8 mouse cellular contexts compared by ENCODE assay signal in genomic region chr10:42957881-42958651, GRCm38 (mm10).
DNase-seq lines count a peak whose midpoint lies in the region; ATAC-seq and TF ChIP-seq lines count a peak whose summit lies in the region.

No protein-coding gene starts in this region.

- 10% methylated on average over 21 of the region's 21 CpGs for WGBS in forebrain, embryonic 10.5 days
- WGBS in heart, postnatal 0 days = 7% methylated on average over 21 of the region's 21 CpGs
- 8% methylated on average over 21 of the region's 21 CpGs for WGBS in liver, embryonic 16.5 days (ENCODE audit: insufficient replicate concordance)
- 3% methylated on average over 21 of the region's 21 CpGs for WGBS in neural tube, embryonic 14.5 days

- peak overlapping the region; percentile 53 for H3K4me2 ChIP-seq in heart, postnatal 0 days (ENCODE audit: low read depth, low read length)
- H3K4me2 ChIP-seq in liver, embryonic 16.5 days (ENCODE audit: low read depth, low read length) = peak overlapping the region; percentile 26
- H3K4me2 ChIP-seq in neural tube, embryonic 14.5 days (ENCODE audit: low read depth, low read length) = peak overlapping the region; percentile 48

- no peaks in the 10 kb centered on the region for H3K36me3 ChIP-seq in ES-Bruce4 (ENCODE audit: control insufficient read depth, insufficient read depth, low read length, poor library complexity, severe bottlenecking)
- H3K36me3 ChIP-seq in forebrain, embryonic 10.5 days (replicated peaks) = no peaks in the 10 kb centered on the region
- H3K36me3 ChIP-seq in heart, postnatal 0 days (replicated peaks; ENCODE audit: control insufficient read depth, insufficient read depth, low read length) = no peaks in the 10 kb centered on the region
- no peaks in the 10 kb centered on the region for H3K36me3 ChIP-seq in liver, embryonic 16.5 days (ENCODE audit: control insufficient read depth, insufficient read depth)
- H3K36me3 ChIP-seq in neural tube, embryonic 14.5 days (ENCODE audit: control insufficient read depth, insufficient read depth, low read length) = no peaks in the 10 kb centered on the region

- H3K4me1 ChIP-seq in ES-Bruce4 (ENCODE audit: control insufficient read depth, insufficient read depth, low read length) = no peaks in the 10 kb centered on the region
- H3K4me1 ChIP-seq in forebrain, embryonic 10.5 days = peaks cover 33% of the 10 kb centered on the region
- no peaks in the 10 kb centered on the region for H3K4me1 ChIP-seq in heart, postnatal 0 days (ENCODE audit: control insufficient read depth, insufficient read depth)
- H3K4me1 ChIP-seq in liver, embryonic 16.5 days (ENCODE audit: control insufficient read depth, low read depth, low read length) = peaks cover 2% of the 10 kb centered on the region; the same call in 1 of the 2 replicates
- 0 out of 2 replicates have a peak, but pooled peaks cover 6% of the 10 kb centered on the region for H3K4me1 ChIP-seq in neural tube, embryonic 14.5 days (ENCODE audit: control insufficient read depth, insufficient read depth, low read length)

- no peak for TF ChIP-seq EP300 in ES-Bruce4 (IDR thresholded peaks at IDR 0.05; ENCODE audit: insufficient read depth, low read depth, low read length)
- TF ChIP-seq EP300 in heart, postnatal 0 days (IDR thresholded peaks at IDR 0.05; ENCODE audit: low read depth) = no peak

- no peaks in the 10 kb centered on the region for H3K9me3 ChIP-seq in ES-Bruce4 (replicated peaks; ENCODE audit: control insufficient read depth, insufficient read depth, low read length, poor library complexity, severe bottlenecking)
- H3K9me3 ChIP-seq in forebrain, embryonic 10.5 days = no peaks in the 10 kb centered on the region
- no peaks in the 10 kb centered on the region for H3K9me3 ChIP-seq in heart, postnatal 0 days (replicated peaks; ENCODE audit: control insufficient read depth, low read length)
- H3K9me3 ChIP-seq in liver, embryonic 16.5 days (replicated peaks; ENCODE audit: control insufficient read depth, low read length) = no peaks in the 10 kb centered on the region
- H3K9me3 ChIP-seq in neural tube, embryonic 14.5 days (ENCODE audit: control insufficient read depth, low read length) = no peaks in the 10 kb centered on the region

- ATAC-seq in heart, postnatal 0 days (ENCODE audit: insufficient read depth, low read depth) = peak; percentile 76
- no peak for ATAC-seq in liver, embryonic 16.5 days (ENCODE audit: low read depth)
- peak; percentile 87 for ATAC-seq in neural tube, embryonic 14.5 days (ENCODE audit: low read depth)

- no peak for TF ChIP-seq POLR2A in ES-Bruce4 (IDR thresholded peaks at IDR 0.05; ENCODE audit: insufficient read depth, low read length)

- H3K27ac ChIP-seq in ES-Bruce4 (ENCODE audit: insufficient read depth, low read length) = no peak overlapping the region
- H3K27ac ChIP-seq in forebrain, embryonic 10.5 days = peak overlapping the region; percentile 74
- H3K27ac ChIP-seq in heart, postnatal 0 days (ENCODE audit: low read depth) = no peak overlapping the region
- H3K27ac ChIP-seq in liver, embryonic 16.5 days (ENCODE audit: low read length) = no peak overlapping the region
- no peak overlapping the region for H3K27ac ChIP-seq in neural tube, embryonic 14.5 days (ENCODE audit: low read depth, low read length)

- H3K9ac ChIP-seq in ES-Bruce4 (ENCODE audit: low read depth, poor library complexity, severe bottlenecking) = no peak overlapping the region
- H3K9ac ChIP-seq in heart, postnatal 0 days (replicated peaks; ENCODE audit: low read depth, low read length) = peak overlapping the region; percentile 24; the same call in 1 of the 2 replicates
- H3K9ac ChIP-seq in liver, embryonic 16.5 days (ENCODE audit: low read depth, low read length) = no peak overlapping the region
- H3K9ac ChIP-seq in neural tube, embryonic 14.5 days (replicated peaks; ENCODE audit: low read depth, low read length) = peak overlapping the region; percentile 43; the same call in 1 of the 2 replicates

- no peaks in the 10 kb centered on the region for H3K27me3 ChIP-seq in ES-Bruce4 (ENCODE audit: control insufficient read depth, insufficient read depth, low read length, poor library complexity, severe bottlenecking)
- H3K27me3 ChIP-seq in forebrain, embryonic 10.5 days (ENCODE audit: poor library complexity, severe bottlenecking) = peaks cover 47% of the 10 kb centered on the region
- H3K27me3 ChIP-seq in heart, postnatal 0 days (ENCODE audit: control insufficient read depth, insufficient read depth, low read length) = peaks cover 15% of the 10 kb centered on the region; the same call in 1 of the 2 replicates
- peaks cover 5% of the 10 kb centered on the region for H3K27me3 ChIP-seq in liver, embryonic 16.5 days (ENCODE audit: control insufficient read depth, insufficient read depth, low read depth, low read length)
- H3K27me3 ChIP-seq in neural tube, embryonic 14.5 days (ENCODE audit: control insufficient read depth, insufficient read depth, low read length) = no peaks in the 10 kb centered on the region

- peak; percentile 71 for DNase-seq in brain, embryonic 18.5 days (ENCODE audit: low read depth, low spot score)
- peak; percentile 78 for DNase-seq in forebrain, embryonic 10.5 days (ENCODE audit: extremely low spot score, low spot score)
- DNase-seq in heart, postnatal 0 days (ENCODE audit: low spot score) = peak; percentile 71
- DNase-seq in kidney, postnatal 36 days = peak; percentile 69 to 81
- DNase-seq in thymus, postnatal 25 days = peak; percentile 63

- H3K4me3 ChIP-seq in ES-Bruce4 (ENCODE audit: low read depth, low read length) = no peak overlapping the region
- peak overlapping the region; percentile 50 for H3K4me3 ChIP-seq in forebrain, embryonic 10.5 days
- H3K4me3 ChIP-seq in heart, postnatal 0 days (ENCODE audit: low read depth, low read length) = peak overlapping the region; percentile 32
- no peak overlapping the region for H3K4me3 ChIP-seq in liver, embryonic 16.5 days (ENCODE audit: low read depth, low read length)
- H3K4me3 ChIP-seq in neural tube, embryonic 14.5 days (ENCODE audit: low read depth, low read length) = peak overlapping the region; percentile 20; the same call in 1 of the 2 replicates

- peak; percentile 77 for TF ChIP-seq CTCF in ES-Bruce4 (IDR thresholded peaks at IDR 0.05; ENCODE audit: low read depth, low read length)
- TF ChIP-seq CTCF in heart, postnatal 0 days (IDR thresholded peaks at IDR 0.05; ENCODE audit: low read depth) = peak; percentile 84

Comparison
In these comparisons a context has a peak if more than half of its experiments do, and no peak if none do; other contexts are left out.
1. H3K4me3 ChIP-seq: peak in forebrain, embryonic 10.5 days (single experiment), heart, postnatal 0 days (single experiment) and neural tube, embryonic 14.5 days (single experiment); none in ES-Bruce4 (single experiment) and liver, embryonic 16.5 days (single experiment).
2. H3K9ac ChIP-seq: peak in heart, postnatal 0 days (single experiment) and neural tube, embryonic 14.5 days (single experiment); none in ES-Bruce4 (single experiment) and liver, embryonic 16.5 days (single experiment).
3. Peak in every context shown above with its lines, with median percentiles within 50 percentile points of each other: DNase-seq and H3K4me2 ChIP-seq.